Mouse (Mus musculus): ENCODE results near the gene 3110040M04Rik.

GRCm38 (mm10) chr1:151233756-151234155 is 29.8 kb downstream of the 3110040M04Rik start:
- TF ChIP-seq GATA1 (IDR thresholded peaks at IDR 0.05; ENCODE audit: borderline replicate concordance, low read length) (no peak), FLI1 (IDR thresholded peaks at IDR 0.05; ENCODE audit: low read length) (no peak)
